Comparison of ENCODE assay signal across 8 mouse cellular contexts in the genomic region with DNA sequence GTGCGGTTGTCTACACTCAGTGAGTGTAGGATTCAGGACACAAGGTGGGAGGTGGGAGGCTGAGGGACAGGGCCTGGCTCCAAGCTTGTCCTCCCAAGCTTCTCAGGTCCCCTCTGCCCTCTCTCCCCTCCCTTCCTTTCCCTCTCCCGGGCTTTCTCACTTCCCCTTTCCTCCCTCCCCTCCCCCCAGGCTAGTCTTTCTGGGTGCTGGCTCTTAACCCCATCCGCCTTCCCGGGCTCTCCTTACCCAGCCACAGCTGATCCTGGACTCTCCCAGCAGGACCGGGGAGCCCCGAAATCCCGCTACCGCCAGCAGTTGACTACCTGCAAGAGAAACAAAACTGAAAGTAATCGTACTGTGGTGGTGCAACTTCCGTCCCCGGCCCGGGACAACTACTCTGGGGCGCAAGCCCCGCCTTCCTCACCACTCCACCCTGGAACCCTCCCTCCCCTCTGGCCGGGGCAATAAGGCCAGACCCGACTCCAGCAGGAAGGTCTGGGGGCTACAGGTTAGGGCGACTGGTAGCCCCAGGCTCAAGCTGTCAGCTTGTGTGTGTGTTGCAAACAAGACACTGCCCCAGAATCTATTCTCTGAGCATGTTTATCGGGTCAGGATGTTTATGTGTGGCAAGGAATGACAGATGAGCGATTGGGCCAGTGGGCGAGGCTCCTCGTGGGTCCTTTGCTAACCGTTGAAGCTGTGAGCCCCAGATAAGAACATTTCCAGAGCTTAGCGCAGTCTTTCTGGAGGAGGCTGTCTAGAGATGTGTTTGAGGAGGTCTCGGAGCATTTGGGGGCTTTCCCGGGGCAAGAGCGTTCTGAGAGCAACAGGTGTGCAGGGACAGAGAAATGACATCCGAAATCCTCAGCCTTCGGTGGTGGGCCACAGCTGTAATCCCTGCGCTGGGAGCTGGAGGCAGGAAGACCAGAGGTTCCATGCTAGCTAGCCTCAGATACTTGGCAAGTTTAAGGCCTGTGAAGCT. TPM values are rescaled to one million over a fixed set of nuclear protein-coding genes. Genes with fewer than 3 reads are reported as not detected.
DNase-seq lines count a peak whose midpoint lies in the region; ATAC-seq and TF ChIP-seq lines count a peak whose summit lies in the region.

A gene (minus strand): TSS at position 344 of the 982 bp plus-strand sequence.

- peak; percentile 59 for ATAC-seq in neural tube, embryonic 13.5 days (ENCODE audit: low read depth)

- H3K36me3 ChIP-seq in neural tube, embryonic 13.5 days: no peaks in the 10 kb centered on the region

- no peak for TF ChIP-seq CTCF in lung, adult 2 months (IDR thresholded peaks at IDR 0.05; ENCODE audit: insufficient read depth, low read length)

- WGBS in lung, adult 2 months: 3% methylated on average over 29 of the region's 29 CpGs
- 12% methylated on average over 29 of the region's 29 CpGs for WGBS in neural tube, embryonic 13.5 days

- peak within 1 kb of the TSS; percentile 58 for H3K4me2 ChIP-seq in neural tube, embryonic 13.5 days

- peaks cover 10% of the 10 kb centered on the region for H3K4me1 ChIP-seq in lung, adult 2 months (ENCODE audit: control insufficient read depth, insufficient read depth, low read length)
- H3K4me1 ChIP-seq in neural tube, embryonic 13.5 days (replicated peaks): peaks cover 17% of the 10 kb centered on the region

- peak; percentile 68; the same call in 1 of the 2 replicates for TF ChIP-seq POLR2A in lung, adult 2 months (IDR thresholded peaks at IDR 0.05; ENCODE audit: borderline replicate concordance, extremely low read depth, low read depth, low read length)

- peak within 1 kb of the TSS; percentile 69 for H3K9ac ChIP-seq in neural tube, embryonic 13.5 days

- no peaks in the 10 kb centered on the region for H3K27me3 ChIP-seq in neural tube, embryonic 13.5 days

- DNase-seq in T-cell, adult 2 months (ENCODE audit: low spot score): peak; percentile 80
- peak; percentile 72 for DNase-seq in embryo, embryonic 11 days
- peak; percentile 90 to 93 for DNase-seq in heart, adult 18-20 months
- peak; percentile 82 for DNase-seq in kidney, adult 11 months
- DNase-seq in lung, adult 2 months: peak; percentile 88
- peak; percentile 87 for DNase-seq in thymus, postnatal 14 days
- no peak for DNase-seq in frontal cortex, postnatal 14 days (ENCODE audit: low spot score in 2 of 2)

- H3K9me3 ChIP-seq in neural tube, embryonic 13.5 days: no peaks in the 10 kb centered on the region

- no peak within 1 kb of the TSS for H3K27ac ChIP-seq in neural tube, embryonic 13.5 days (replicated peaks)

- H3K4me3 ChIP-seq in lung, adult 2 months (replicated peaks; ENCODE audit: extremely low read depth, low read depth, low read length): peak within 1 kb of the TSS; percentile 69
- H3K4me3 ChIP-seq in neural tube, embryonic 13.5 days: peak within 1 kb of the TSS; percentile 42

RNA-seq across cellular contexts. Expression of the gene that starts here (rescaled TPM):
- 10 to 100 TPM; 19.0 to 21.5 TPM for total RNA-seq in heart, adult 18-20 months (2021)
- polyA plus RNA-seq in lung, adult 2 months (2012; rRNA removed): 24.4 and 26.8 TPM in 2 replicates
- 2.1 and 2.9 TPM in 2 replicates for polyA plus RNA-seq in neural tube, embryonic 13.5 days (2015; fragmentation: Nextera tagmentation; extraction: Ambion mirVana)

Comparison
In these comparisons a context has a peak if more than half of its experiments do, and no peak if none do; other contexts are left out.
1. DNase-seq: peak in T-cell, adult 2 months (single experiment), embryo, embryonic 11 days (single experiment), heart, adult 18-20 months (2 of 2), kidney, adult 11 months (single experiment), lung, adult 2 months (single experiment) and thymus, postnatal 14 days (single experiment); none in frontal cortex, postnatal 14 days (0 of 2).